Mouse (Mus musculus): ENCODE results near the gene Cit.

Cit gene

GRCm38 (mm10) chr5:115852431-115852830, 7.4 kb downstream of the Cit start:
- DNase-seq = no peak

GRCm38 (mm10) chr5:115853691-115854090, 8.6 kb downstream of the Cit start:
- DNase-seq = no peak

- peak; percentile 87 for DNase-seq
These were observed 9.3 kb downstream of the Cit start for GRCm38 (mm10) chr5:115854370-115854769.

- DNase-seq = no peak
These were observed 13.6 kb downstream of the Cit start for GRCm38 (mm10) chr5:115858652-115859051.

GRCm38 (mm10) chr5:115859461-115859860, 14.4 kb downstream of the Cit start:
- no peak for DNase-seq

GRCm38 (mm10) chr5:115861991-115862390, 16.9 kb downstream of the Cit start:
- no peak for DNase-seq

- no peak for DNase-seq
These were observed 17.4 kb downstream of the Cit start for GRCm38 (mm10) chr5:115862439-115862838.

- peak; percentile 38 for DNase-seq
These were observed 21.2 kb downstream of the Cit start for GRCm38 (mm10) chr5:115866296-115866695.

- no peak for DNase-seq
These were observed 23.5 kb downstream of the Cit start for GRCm38 (mm10) chr5:115868540-115868939.

- DNase-seq = no peak
These were observed 24.1 kb downstream of the Cit start for GRCm38 (mm10) chr5:115869198-115869597.

GRCm38 (mm10) chr5:115871153-115871552, 26.1 kb downstream of the Cit start:
- no peak for DNase-seq

GRCm38 (mm10) chr5:115872106-115872505, 27.0 kb downstream of the Cit start:
- DNase-seq = no peak

- no peak for DNase-seq
These were observed 27.9 kb downstream of the Cit start for GRCm38 (mm10) chr5:115872956-115873355.

GRCm38 (mm10) chr5:115877425-115877824, 32.3 kb downstream of the Cit start:
- no peak for DNase-seq

GRCm38 (mm10) chr5:115882165-115882564, 37.1 kb downstream of the Cit start:
- no peak for DNase-seq

- no peak for DNase-seq
These were observed 39.4 kb downstream of the Cit start for GRCm38 (mm10) chr5:115884429-115884828.

GRCm38 (mm10) chr5:115893772-115894171, 48.7 kb downstream of the Cit start:
- no peak for DNase-seq

GRCm38 (mm10) chr5:115897036-115897435, 52.0 kb downstream of the Cit start:
- DNase-seq = no peak

GRCm38 (mm10) chr5:115907037-115908009, 62.2 kb downstream of the Cit start:
- peak; percentile 49 for DNase-seq

- peak; percentile 19 for DNase-seq
These were observed 63.2 kb downstream of the Cit start for GRCm38 (mm10) chr5:115908251-115908650.

GRCm38 (mm10) chr5:115908699-115909098, 63.6 kb downstream of the Cit start:
- no peak for DNase-seq

GRCm38 (mm10) chr5:115909106-115909505, 64.0 kb downstream of the Cit start:
- peak; percentile 76 for DNase-seq

- no peak for DNase-seq
These were observed 65.4 kb downstream of the Cit start for GRCm38 (mm10) chr5:115910491-115910890.

- no peak for DNase-seq
These were observed 70.4 kb downstream of the Cit start for GRCm38 (mm10) chr5:115915481-115915880.

GRCm38 (mm10) chr5:115917960-115918359, 72.9 kb downstream of the Cit start:
- DNase-seq = no peak
